Mouse (Mus musculus) liver, embryonic 14.5 days (tissue): ENCODE data around the gene Zfp84.

Experiments used
- CTCF ChIP-seq: IDR thresholded peaks from 2 replicates; pipeline ENCODE4 v1.5.1; 2016; ENCODE audit warnings: antibody characterized with exemption, low read depth, control low read depth
- EP300 ChIP-seq: IDR thresholded peaks from 2 replicates; pipeline ENCODE4 v1.6.1; 2016; ENCODE audit warnings: antibody characterized with exemption, low read depth

DNA sequence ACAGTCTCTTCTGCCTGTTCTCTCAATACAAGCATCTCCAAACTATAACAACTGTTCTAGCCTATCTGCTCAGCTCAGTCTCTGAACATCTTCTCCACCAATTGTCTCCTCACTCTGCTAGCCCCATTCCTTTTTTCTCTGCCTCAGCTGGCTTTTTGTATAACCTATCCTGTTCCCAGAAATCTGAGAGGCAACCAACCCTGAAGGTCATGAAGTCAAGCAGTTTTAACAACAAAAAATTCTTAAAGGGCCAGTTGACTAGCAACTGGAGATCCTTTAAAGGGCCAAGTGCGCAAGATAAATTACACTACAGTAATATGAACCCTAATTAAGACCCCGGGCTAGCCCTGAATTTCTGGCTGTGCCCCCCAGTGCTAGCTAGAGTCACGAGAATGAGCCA, 6.0 kb downstream of the Zfp84 start:
- TF ChIP-seq CTCF (no peak), EP300 (no peak)
